Mouse (Mus musculus) heart, embryonic 16.5 days (tissue): Measurements from ENCODE around the gene Heatr6. TPM values are rescaled to one million over a fixed set of nuclear protein-coding genes. Genes with fewer than 3 reads are reported as not detected.

Source experiments
- ATAC-seq: fragments of 200-750 bp; cut with Nextera tagmentation; replicated peaks from 2 replicates; pipeline ENCODE4 v1.8.0; 2017; ENCODE audit warnings: moderate number of reproducible peaks; ENCODE audit not compliant: insufficient read depth, low FRiP score; ENCODE audit errors: extremely low read depth
- H3K27ac ChIP-seq: fragments of 300-500 bp; sonication (generic); 2 replicates; pipeline ENCODE4 v1.5.1; 2014; ENCODE audit warnings: mild to moderate bottlenecking, low read length, control low read depth, moderate library complexity
- H3K27me3 ChIP-seq: fragments of 300-500 bp; sonication (generic); 2 replicates; pipeline ENCODE4 v1.6.1; 2014; ENCODE audit warnings: low read length, mixed read lengths; ENCODE audit not compliant: control insufficient read depth, insufficient read depth
- H3K36me3 ChIP-seq: fragments of 300-500 bp; sonication (generic); 2 replicates; pipeline ENCODE4 v1.6.1; 2014; ENCODE audit not compliant: control insufficient read depth, insufficient read depth
- H3K4me1 ChIP-seq: fragments of 300-500 bp; sonication (generic); 2 replicates; pipeline ENCODE4 v1.6.1; 2014; ENCODE audit warnings: low read length, mixed read lengths; ENCODE audit not compliant: control insufficient read depth, insufficient read depth
- H3K4me2 ChIP-seq: fragments of 300-500 bp; sonication (generic); 2 replicates; pipeline ENCODE4 v1.6.1; 2014; ENCODE audit warnings: low read depth, mild to moderate bottlenecking, control low read depth, low read length
- H3K4me3 ChIP-seq: fragments of 300-500 bp; sonication (generic); 2 replicates; pipeline ENCODE4 v1.5.1; 2014; ENCODE audit warnings: mild to moderate bottlenecking, control low read depth, low read length
- H3K9ac ChIP-seq: fragments of 300-500 bp; sonication (generic); 2 replicates; pipeline ENCODE4 v1.6.1; 2014; ENCODE audit warnings: low read length, control low read depth
- H3K9me3 ChIP-seq: fragments of 300-500 bp; sonication (generic); replicated peaks from 2 replicates; pipeline ENCODE4 v1.6.1; 2016; ENCODE audit warnings: low read length; ENCODE audit not compliant: control insufficient read depth
- WGBS: fragments of 180-500 bp; shearing (Covaris S2); extraction: QIAGEN DNeasy Blood & Tissue Kit; methylation state at CpG from one replicate; pipeline ENCODE4 v1.1.7; 2014; 5-methylcytosine and 5-hydroxymethylcytosine counted together
- polyA plus RNA-seq: library from polyadenylated mRNA; unstranded; fragments of >200 nt; fragmentation: Nextera tagmentation; extraction: Ambion mirVana; gene quantifications from 2 replicates; pipeline ENCODE4 v1.2.1, GENCODE M21; 2015

Gene Heatr6
- polyA plus RNA-seq, 1 experiment from 2014 or later: 13.8 TPM

DNA sequence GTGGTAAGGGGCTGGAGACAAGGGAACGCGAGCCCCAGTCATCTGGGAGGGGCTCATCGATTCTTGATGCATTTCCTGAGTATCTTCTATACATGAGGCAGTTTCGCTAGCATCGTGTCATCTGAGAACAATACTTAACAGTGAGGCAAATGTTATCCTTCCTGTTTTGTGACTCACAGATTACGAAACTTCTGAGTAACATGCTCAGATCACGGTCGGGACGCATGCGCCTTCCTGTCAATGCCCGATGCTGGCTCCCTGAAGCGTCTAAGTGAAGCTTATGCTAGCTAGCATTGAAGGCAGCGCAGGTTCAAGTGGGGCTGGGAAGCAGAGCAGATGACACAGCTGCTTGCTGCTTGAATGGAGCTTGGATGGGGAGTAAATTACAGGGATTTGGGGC is 35.8 kb downstream of the Heatr6 start:
- no peak overlapping the region; the same call in 1 of the 2 replicates for H3K4me3 ChIP-seq
- peak overlapping the region; percentile 36 for H3K4me2 ChIP-seq
- H3K9me3 ChIP-seq: no peaks in the 10 kb centered on the region
- no peak for ATAC-seq
- peaks cover 3% of the 10 kb centered on the region for H3K27me3 ChIP-seq
- WGBS: 47% methylated on average over 13 of the region's 13 CpGs
- peaks cover 4% of the 10 kb centered on the region for H3K4me1 ChIP-seq
- no peak overlapping the region for H3K9ac ChIP-seq
- no peak overlapping the region for H3K27ac ChIP-seq
- no peaks in the 10 kb centered on the region for H3K36me3 ChIP-seq

DNA sequence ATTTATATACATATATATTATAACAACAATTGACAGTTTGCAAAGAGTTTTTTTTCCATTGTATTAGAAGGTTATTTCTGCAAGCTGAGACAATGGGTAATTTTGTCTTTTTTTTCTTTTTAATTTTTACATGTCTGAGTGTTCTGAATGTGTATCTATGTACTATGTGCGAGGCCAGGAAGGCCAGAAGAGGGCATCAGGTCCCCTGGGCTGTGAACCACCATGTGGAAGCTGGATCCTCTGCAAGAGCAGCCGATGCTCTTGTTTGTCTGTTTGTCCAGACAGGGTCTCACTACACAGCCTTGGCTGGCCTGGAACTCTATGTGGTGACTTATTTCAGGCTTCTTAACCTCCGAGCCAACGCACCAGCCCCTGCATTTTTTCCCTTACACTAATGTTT is 37.6 kb downstream of the Heatr6 start:
- H3K27ac ChIP-seq: no peak overlapping the region
- no peak for ATAC-seq
- WGBS: 49% methylated on average over 4 of the region's 4 CpGs
- no peaks in the 10 kb centered on the region for H3K9me3 ChIP-seq
- H3K9ac ChIP-seq: no peak overlapping the region
- H3K4me1 ChIP-seq: peaks cover 4% of the 10 kb centered on the region
- H3K4me2 ChIP-seq: no peak overlapping the region
- peaks cover 3% of the 10 kb centered on the region for H3K27me3 ChIP-seq
- H3K4me3 ChIP-seq: no peak overlapping the region
- no peaks in the 10 kb centered on the region for H3K36me3 ChIP-seq

DNA sequence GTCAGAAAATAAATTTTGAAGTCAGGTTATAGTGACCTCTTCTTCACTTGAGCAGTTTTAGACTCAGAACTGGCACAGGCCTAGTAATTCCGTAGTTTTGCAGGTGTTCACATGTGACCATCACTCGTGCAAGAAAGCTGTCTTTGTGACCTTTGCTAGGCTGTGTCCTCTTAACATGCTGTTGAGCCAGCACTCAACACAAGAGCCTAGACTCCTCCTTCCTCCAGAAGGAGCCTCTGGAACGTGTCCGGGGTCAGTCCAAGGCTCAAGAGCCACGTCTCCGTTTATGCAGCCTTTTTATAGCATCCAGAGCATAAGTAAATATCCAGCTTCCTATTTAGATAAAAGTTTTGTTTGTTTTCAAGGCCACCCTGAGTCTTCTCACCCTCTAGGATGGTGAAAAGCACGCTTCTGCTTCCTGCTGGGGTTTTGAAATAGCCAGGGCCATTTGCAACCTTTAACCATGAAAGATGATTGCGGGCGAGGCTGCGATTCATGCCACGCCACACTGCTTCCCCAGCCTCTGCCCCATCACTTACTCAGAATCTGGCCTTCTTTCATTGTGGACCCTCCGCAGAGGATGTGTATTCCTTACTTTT is 38.9 kb downstream of the Heatr6 start:
- H3K27ac ChIP-seq: no peak overlapping the region
- no peak overlapping the region for H3K4me2 ChIP-seq
- H3K36me3 ChIP-seq: no peaks in the 10 kb centered on the region
- no peak overlapping the region for H3K9ac ChIP-seq
- no peaks in the 10 kb centered on the region for H3K4me1 ChIP-seq
- no peak for ATAC-seq
- no peak overlapping the region for H3K4me3 ChIP-seq
- H3K27me3 ChIP-seq: peaks cover 3% of the 10 kb centered on the region
- no peaks in the 10 kb centered on the region for H3K9me3 ChIP-seq
- WGBS: 65% methylated on average over 12 of the region's 12 CpGs

DNA sequence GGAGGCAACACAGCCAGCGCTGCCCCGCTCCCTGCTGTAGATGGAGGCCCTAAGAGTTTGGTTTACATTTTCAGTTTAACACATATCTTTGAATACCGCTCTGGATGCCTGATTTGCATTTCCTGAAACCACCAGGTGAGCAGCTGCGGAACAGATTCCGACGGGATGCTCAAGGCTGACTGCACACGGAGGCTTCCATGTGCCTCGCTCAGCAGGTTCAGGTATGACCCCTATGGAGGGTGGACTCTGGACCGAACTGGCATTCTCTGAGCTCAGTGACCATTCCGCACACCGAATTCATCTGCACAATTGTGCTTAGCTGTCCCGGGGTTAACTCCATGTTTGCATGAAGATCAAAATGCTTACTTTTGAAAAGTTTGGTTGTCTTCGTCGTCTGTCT is 39.8 kb downstream of the Heatr6 start:
- Histone ChIP-seq H3K27me3 (peaks cover 3% of the 10 kb centered on the region), H3K9ac (no peak overlapping the region), H3K4me1 (no peaks in the 10 kb centered on the region), H3K36me3 (no peaks in the 10 kb centered on the region), H3K27ac (no peak overlapping the region), H3K4me3 (no peak overlapping the region), H3K9me3 (no peaks in the 10 kb centered on the region), H3K4me2 (no peak overlapping the region)
- no peak for ATAC-seq
- 79% methylated on average over 14 of the region's 14 CpGs for WGBS

DNA sequence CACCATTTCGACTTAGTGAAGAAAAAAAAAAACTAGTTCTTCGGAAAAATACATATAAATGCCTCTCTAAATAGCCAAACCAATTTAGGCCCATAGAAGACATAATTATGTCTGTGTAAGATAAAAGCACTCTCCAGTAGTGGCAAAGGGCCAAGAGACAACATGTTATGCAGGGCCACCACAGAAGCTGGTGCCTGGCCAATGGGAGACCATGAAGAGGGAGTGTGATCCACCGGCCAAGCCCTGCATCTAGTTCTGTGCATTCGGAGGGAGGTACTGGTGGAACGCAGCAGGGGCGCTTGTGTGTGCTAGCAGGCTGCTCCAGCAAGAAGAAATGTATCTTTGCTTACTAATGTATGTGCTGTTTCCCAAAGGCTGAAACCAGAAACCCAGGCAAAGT is 42.6 kb downstream of the Heatr6 start:
- no peak overlapping the region for H3K4me2 ChIP-seq
- 50% methylated on average over 6 of the region's 6 CpGs for WGBS
- no peaks in the 10 kb centered on the region for H3K9me3 ChIP-seq
- H3K27me3 ChIP-seq: 0 out of 2 replicates have a peak, but pooled peaks cover 3% of the 10 kb centered on the region
- no peaks in the 10 kb centered on the region for H3K36me3 ChIP-seq
- H3K27ac ChIP-seq: no peak overlapping the region
- no peak overlapping the region for H3K4me3 ChIP-seq
- H3K4me1 ChIP-seq: no peaks in the 10 kb centered on the region
- no peak for ATAC-seq
- no peak overlapping the region for H3K9ac ChIP-seq

DNA sequence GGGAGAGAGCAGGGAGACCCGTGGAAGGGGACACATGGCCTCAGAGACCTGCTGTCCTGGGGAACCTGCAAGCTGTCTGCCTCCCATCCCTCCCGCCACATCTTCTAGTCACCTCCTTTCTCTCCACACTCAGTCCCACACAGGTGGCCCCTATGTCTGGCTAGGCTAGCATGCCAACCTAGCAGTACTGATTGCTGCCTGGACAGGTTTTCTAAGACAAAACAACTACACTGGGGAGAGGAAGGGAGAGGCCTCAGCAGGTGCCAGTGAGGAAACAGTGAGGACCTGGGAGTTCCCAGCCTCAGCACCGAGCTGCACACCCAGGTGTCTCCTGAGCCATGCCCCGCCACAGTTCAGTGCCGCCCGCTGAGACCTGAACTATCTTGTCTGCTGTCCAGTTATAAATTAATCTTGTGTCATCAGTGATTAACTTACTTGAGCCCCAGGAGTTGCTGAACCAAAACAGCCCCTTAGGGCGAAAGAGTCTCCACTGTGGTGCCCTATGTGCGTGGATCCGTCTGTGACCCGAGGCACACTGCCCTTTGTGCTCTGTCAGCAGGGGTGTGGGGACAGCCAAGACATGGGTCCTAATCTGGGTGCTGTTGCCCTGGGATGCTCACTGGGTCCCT is 43.6 kb downstream of the Heatr6 start:
- 0 out of 2 replicates have a peak, but pooled peaks cover 3% of the 10 kb centered on the region for H3K27me3 ChIP-seq
- no peak overlapping the region for H3K4me2 ChIP-seq
- H3K4me3 ChIP-seq: no peak overlapping the region
- no peak for ATAC-seq
- no peaks in the 10 kb centered on the region for H3K9me3 ChIP-seq
- H3K36me3 ChIP-seq: no peaks in the 10 kb centered on the region
- H3K4me1 ChIP-seq: no peaks in the 10 kb centered on the region
- H3K9ac ChIP-seq: no peak overlapping the region
- WGBS: 84% methylated on average over 10 of the region's 10 CpGs
- no peak overlapping the region for H3K27ac ChIP-seq

DNA sequence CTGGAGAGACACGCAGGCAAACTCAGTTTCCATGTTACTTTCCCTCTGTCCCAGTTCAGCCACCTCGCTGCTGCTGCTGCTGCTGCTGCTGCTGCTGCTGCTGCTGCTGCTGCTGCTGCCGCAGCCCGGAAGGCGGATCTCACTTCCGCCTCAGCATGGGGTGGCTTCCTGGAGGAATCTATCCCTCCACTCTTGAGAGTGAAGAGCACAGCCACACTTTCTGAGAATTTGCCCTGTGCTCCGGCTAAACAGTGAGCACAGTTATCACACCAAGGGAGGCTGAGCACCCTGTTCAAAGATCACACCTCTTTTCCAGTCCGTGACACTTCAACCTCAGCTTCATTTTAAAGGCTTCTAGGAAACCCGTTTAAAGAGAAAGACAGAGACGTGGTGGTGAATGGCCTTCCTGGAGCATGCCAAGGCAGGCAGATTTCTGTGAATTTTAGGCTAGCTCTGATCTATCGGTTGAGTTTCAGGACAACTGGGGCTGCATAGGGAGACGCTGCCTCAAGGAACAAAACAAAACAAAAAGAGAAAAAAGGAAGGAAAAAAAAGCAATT is 46.5 kb downstream of the Heatr6 start:
- no peak for ATAC-seq
- WGBS: 61% methylated on average over 12 of the region's 12 CpGs
- H3K27me3 ChIP-seq: 0 out of 2 replicates have a peak, but pooled peaks cover 3% of the 10 kb centered on the region
- no peak overlapping the region for H3K27ac ChIP-seq
- no peak overlapping the region for H3K4me2 ChIP-seq
- no peak overlapping the region for H3K9ac ChIP-seq
- H3K9me3 ChIP-seq: no peaks in the 10 kb centered on the region
- no peak overlapping the region for H3K4me3 ChIP-seq
- no peaks in the 10 kb centered on the region for H3K36me3 ChIP-seq
- no peaks in the 10 kb centered on the region for H3K4me1 ChIP-seq

DNA sequence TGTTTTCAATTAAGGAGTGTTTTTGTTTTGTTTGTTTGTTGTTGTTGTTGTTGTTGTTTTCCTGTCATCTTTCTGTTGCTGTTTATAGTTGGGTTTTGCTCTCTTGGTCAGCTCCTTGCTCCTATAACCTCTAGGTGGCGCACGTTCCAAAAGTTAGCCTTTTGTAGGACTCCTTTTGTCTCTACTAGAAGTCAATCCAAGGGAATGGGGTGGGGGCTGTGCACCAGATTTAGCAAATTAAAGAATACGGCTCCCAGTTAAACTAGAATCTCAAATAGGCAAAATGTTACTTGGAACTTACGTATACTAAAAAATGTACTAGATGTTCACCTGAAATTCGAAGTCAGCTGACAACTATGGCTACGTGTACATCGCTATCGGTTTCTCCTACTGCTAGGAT is 48.7 kb downstream of the Heatr6 start:
- 68% methylated on average over 8 of the region's 8 CpGs for WGBS
- H3K9ac ChIP-seq: no peak overlapping the region
- H3K36me3 ChIP-seq: no peaks in the 10 kb centered on the region
- no peak overlapping the region for H3K4me3 ChIP-seq
- 0 out of 2 replicates have a peak, but pooled peaks cover 3% of the 10 kb centered on the region for H3K27me3 ChIP-seq
- no peaks in the 10 kb centered on the region for H3K4me1 ChIP-seq
- H3K4me2 ChIP-seq: no peak overlapping the region
- ATAC-seq: no peak
- no peak overlapping the region for H3K27ac ChIP-seq
- peaks cover 4% of the 10 kb centered on the region; the same call in 1 of the 2 replicates for H3K9me3 ChIP-seq

DNA sequence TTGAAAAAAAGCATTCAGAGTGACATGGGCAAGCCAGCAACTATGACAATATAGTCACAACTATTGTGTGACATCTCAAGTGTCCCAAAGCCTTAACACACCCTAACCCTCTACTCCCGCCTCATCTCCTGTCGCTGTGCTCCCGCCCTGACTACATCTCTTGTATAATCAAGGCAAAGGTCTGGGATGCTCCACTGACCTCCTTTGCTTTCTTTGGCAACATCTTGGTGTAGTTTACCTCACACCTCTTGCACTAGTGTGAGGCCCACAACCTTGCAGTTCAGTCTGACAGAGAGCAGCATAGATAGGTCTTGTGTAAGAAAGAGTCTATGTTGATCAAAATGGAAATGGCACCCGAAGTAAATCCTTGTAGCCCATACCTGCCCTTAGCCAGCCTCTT is 49.1 kb downstream of the Heatr6 start:
- Histone ChIP-seq H3K9me3 (peaks cover 4% of the 10 kb centered on the region; the same call in 1 of the 2 replicates), H3K27me3 (0 out of 2 replicates have a peak, but pooled peaks cover 3% of the 10 kb centered on the region), H3K4me3 (no peak overlapping the region), H3K4me1 (no peaks in the 10 kb centered on the region), H3K9ac (no peak overlapping the region), H3K36me3 (no peaks in the 10 kb centered on the region), H3K4me2 (no peak overlapping the region), H3K27ac (no peak overlapping the region)
- ATAC-seq: no peak
- 86% methylated on average over 4 of the region's 4 CpGs for WGBS
